Mouse (Mus musculus) kidney, postnatal 0 days (tissue): Measurements from ENCODE around the gene Trap1. TPM values are rescaled to one million over a fixed set of nuclear protein-coding genes. Genes with fewer than 3 reads are reported as not detected.

Source experiments
- ATAC-seq: fragments of 200-750 bp; cut with Nextera tagmentation; replicated peaks from 2 replicates; pipeline ENCODE4 v1.8.0; 2017; ENCODE audit warnings: low read depth, moderate number of reproducible peaks, moderate TSS enrichment, moderate library complexity; ENCODE audit not compliant: low FRiP score
- DNase-seq: peaks from one replicate; pipeline ENCODE4 v3.0.0-alpha.2; 2016; ENCODE audit warnings: low spot score
- H3K27ac ChIP-seq: fragments of 300-500 bp; sonication (generic); 2 replicates; pipeline ENCODE4 v1.5.1; 2014; ENCODE audit warnings: mild to moderate bottlenecking
- H3K27me3 ChIP-seq: fragments of 300-500 bp; sonication (generic); 2 replicates; pipeline ENCODE4 v1.6.1; 2014; ENCODE audit warnings: low read length, mixed read lengths; ENCODE audit not compliant: insufficient read depth
- H3K36me3 ChIP-seq: fragments of 300-500 bp; sonication (generic); 2 replicates; pipeline ENCODE4 v1.6.1; 2014; ENCODE audit warnings: low read length, mixed read lengths; ENCODE audit not compliant: insufficient read depth
- H3K4me1 ChIP-seq: fragments of 300-500 bp; sonication (generic); replicated peaks from 2 replicates; pipeline ENCODE4 v1.6.1; 2014; ENCODE audit warnings: antibody characterized with exemption, low read length, mixed read lengths; ENCODE audit not compliant: insufficient read depth
- H3K4me2 ChIP-seq: fragments of 300-500 bp; sonication (generic); 2 replicates; pipeline ENCODE4 v1.6.1; 2014; ENCODE audit warnings: mild to moderate bottlenecking, low read length, moderate library complexity, mixed read lengths
- H3K4me3 ChIP-seq: fragments of 300-500 bp; sonication (generic); replicated peaks from 2 replicates; pipeline ENCODE4 v1.5.1; 2014; ENCODE audit warnings: low read depth, low read length
- H3K9ac ChIP-seq: fragments of 300-500 bp; sonication (generic); 2 replicates; pipeline ENCODE4 v1.6.1; 2014; ENCODE audit warnings: low read depth, low read length
- H3K9me3 ChIP-seq: fragments of 300-500 bp; sonication (generic); replicated peaks from 2 replicates; pipeline ENCODE4 v1.6.1; 2016; ENCODE audit warnings: low read length, inconsistent platforms, mixed read lengths
- CTCF ChIP-seq: IDR thresholded peaks from 2 replicates; pipeline ENCODE4 v1.5.1; 2016; ENCODE audit warnings: antibody characterized with exemption, low read depth, mild to moderate bottlenecking, moderate library complexity
- whole genome bisulfite sequencing: fragments of 180-500 bp; shearing (Covaris S2); extraction: QIAGEN DNeasy Blood & Tissue Kit; methylation state at CpG from one replicate; pipeline ENCODE4 v1.1.7; 2014; 5-methylcytosine and 5-hydroxymethylcytosine counted together
- polyA plus RNA-seq: library from polyadenylated mRNA; unstranded; fragments of >200 nt; fragmentation: Nextera tagmentation; extraction: Ambion mirVana; gene quantifications from 2 replicates; pipeline ENCODE4 v1.2.1, GENCODE M21; 2015

The Trap1 gene
- polyA plus RNA-seq, 1 experiment from 2014 or later, result 89.9 TPM

DNA sequence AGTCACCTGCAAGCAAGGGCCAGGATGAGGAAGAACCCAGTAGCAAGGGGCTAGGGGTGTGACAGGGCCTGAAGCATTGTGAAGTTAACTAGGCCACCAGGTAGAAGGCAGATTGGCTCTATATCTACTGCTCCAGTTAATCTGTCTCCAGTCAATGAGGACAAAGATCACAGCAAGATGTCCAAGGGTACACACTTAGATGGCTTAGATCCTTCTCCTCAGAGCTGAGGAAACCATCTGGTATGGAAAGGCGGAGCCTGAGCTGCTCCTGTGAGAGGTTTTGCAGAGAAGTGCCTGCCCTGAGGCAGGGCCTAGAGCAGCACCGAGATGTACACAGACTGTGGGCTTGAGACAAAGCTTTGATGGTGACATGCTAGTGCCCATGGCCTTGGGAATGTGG is 33.5 kb downstream of the Trap1 start:
- TF ChIP-seq CTCF, result no peak
- no peak for DNase-seq
- no peak for ATAC-seq
- H3K36me3 ChIP-seq, result peaks cover 49% of the 10 kb centered on the region
- no peak overlapping the region for H3K9ac ChIP-seq
- no peak overlapping the region for H3K4me2 ChIP-seq
- WGBS, result 93% methylated on average over 2 of the region's 2 CpGs
- H3K27me3 ChIP-seq, result no peaks in the 10 kb centered on the region
- H3K27ac ChIP-seq, result no peak overlapping the region
- no peak overlapping the region for H3K4me3 ChIP-seq
- no peaks in the 10 kb centered on the region for H3K4me1 ChIP-seq
- no peaks in the 10 kb centered on the region for H3K9me3 ChIP-seq

DNA sequence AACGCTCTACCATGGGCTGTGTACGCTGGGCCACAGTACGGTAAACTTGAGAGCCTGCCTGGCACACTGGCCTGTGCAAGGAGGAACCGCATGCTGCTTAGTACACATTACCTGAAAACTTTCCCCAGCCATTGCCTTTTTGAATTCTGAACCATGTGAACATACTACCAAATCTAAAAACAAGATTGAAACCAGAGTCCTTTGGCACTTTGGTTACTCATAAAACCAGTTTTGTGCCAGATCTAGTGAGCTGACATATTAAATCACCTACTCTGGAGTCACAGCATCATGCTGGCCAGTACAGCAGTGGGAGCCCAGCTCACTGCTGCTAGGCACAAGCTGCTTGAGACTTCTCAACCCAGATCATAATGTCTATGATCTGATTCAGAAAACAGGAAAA is 36.0 kb downstream of the Trap1 start:
- DNase-seq (no peak), ATAC-seq (no peak)
- Histone ChIP-seq H3K4me2 (no peak overlapping the region), H3K9ac (no peak overlapping the region), H3K4me1 (no peaks in the 10 kb centered on the region), H3K27ac (no peak overlapping the region), H3K36me3 (peaks cover 53% of the 10 kb centered on the region), H3K4me3 (no peak overlapping the region), H3K9me3 (no peaks in the 10 kb centered on the region), H3K27me3 (no peaks in the 10 kb centered on the region)
- WGBS, result 97% methylated on average over 4 of the region's 4 CpGs
- TF ChIP-seq CTCF, result no peak

DNA sequence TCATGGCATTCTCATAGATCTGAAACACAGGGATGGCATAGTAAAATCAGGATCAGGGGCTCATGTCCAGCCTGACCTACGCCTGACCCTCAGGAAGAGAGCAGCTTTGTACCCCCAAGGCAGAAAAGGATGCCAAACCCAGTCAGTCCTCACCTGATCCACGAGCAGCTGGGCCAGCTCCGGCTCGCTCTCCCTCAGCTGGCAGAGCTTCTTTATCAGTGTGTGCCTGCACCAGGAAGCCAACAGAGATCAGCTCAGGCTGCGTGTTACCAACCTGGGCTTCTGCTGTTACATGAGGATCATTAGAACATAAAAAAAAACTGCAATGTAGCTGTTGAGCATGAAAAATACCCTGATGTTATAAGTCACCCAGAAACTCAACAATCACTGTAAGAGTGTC is 37.4 kb downstream of the Trap1 start:
- ATAC-seq (no peak), DNase-seq (no peak)
- 82% methylated on average over 5 of the region's 5 CpGs for WGBS
- H3K27me3 ChIP-seq, result no peaks in the 10 kb centered on the region
- no peak overlapping the region for H3K4me2 ChIP-seq
- H3K4me1 ChIP-seq, result no peaks in the 10 kb centered on the region
- H3K27ac ChIP-seq, result no peak overlapping the region
- TF ChIP-seq CTCF, result no peak
- H3K9ac ChIP-seq, result no peak overlapping the region
- peaks cover 40% of the 10 kb centered on the region for H3K36me3 ChIP-seq
- no peak overlapping the region for H3K4me3 ChIP-seq
- H3K9me3 ChIP-seq, result no peaks in the 10 kb centered on the region

DNA sequence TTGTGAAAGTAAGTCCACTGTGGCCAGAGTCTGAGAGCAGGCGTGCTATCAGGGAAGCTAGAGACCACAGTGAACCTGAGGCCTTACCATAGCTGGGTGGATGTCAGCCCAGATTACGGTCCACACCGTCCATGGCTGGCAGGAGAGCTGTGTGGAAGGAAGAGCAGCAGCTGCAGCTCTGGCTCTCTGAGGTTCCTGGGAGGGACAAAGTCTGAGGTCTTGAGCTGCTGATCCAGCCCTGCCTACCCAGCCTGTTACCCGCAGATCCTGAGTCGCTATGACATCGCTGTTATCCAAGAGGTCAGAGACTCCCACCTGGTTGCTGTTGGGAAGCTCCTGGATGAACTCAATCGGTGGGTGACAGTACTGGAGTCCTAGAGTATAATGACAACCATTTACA is 39.9 kb downstream of the Trap1 start:
- no peak overlapping the region for H3K4me3 ChIP-seq
- H3K9ac ChIP-seq, result no peak overlapping the region
- no peaks in the 10 kb centered on the region for H3K27me3 ChIP-seq
- no peaks in the 10 kb centered on the region for H3K9me3 ChIP-seq
- DNase-seq, result no peak
- WGBS, result 92% methylated on average over 7 of the region's 7 CpGs
- no peak overlapping the region for H3K4me2 ChIP-seq
- H3K36me3 ChIP-seq, result peaks cover 23% of the 10 kb centered on the region
- no peak for TF ChIP-seq CTCF
- no peak for ATAC-seq
- H3K4me1 ChIP-seq, result no peaks in the 10 kb centered on the region
- H3K27ac ChIP-seq, result no peak overlapping the region

DNA sequence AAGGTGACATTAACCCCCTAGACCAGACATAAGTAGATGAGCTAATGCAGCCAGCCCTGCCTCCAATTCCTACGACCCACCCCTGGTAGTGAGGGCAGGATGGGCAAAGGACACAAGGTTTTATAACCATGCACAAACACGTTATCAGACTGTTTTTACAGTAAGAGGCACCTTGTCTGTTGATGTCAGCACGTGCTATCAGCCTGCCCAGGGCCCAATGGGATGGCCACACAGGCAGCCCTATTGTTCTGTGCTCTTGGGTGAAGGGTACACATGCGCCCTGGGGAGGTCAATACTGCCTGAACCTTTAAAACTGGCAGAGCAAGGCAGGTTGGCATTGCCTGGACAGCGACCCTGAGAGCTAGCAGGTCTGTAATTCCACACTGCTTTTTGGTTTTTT is 40.8 kb downstream of the Trap1 start, which contains the start of gene Dnase1:
TSS of gene Dnase1 (plus strand) at position 136 of the 400 bp plus-strand sequence.
- no peaks in the 10 kb centered on the region for H3K9me3 ChIP-seq
- no peak within 1 kb of the TSS for H3K4me3 ChIP-seq
- H3K9ac ChIP-seq, result no peak within 1 kb of the TSS
- no peak within 1 kb of the TSS for H3K4me2 ChIP-seq
- H3K4me1 ChIP-seq, result no peaks in the 10 kb centered on the region
- no peak for TF ChIP-seq CTCF
- peaks cover 23% of the 10 kb centered on the region for H3K36me3 ChIP-seq
- 78% methylated on average over 5 of the region's 5 CpGs for WGBS
- no peak for DNase-seq
- ATAC-seq, result no peak
- H3K27ac ChIP-seq, result no peak within 1 kb of the TSS
- no peaks in the 10 kb centered on the region for H3K27me3 ChIP-seq

DNA sequence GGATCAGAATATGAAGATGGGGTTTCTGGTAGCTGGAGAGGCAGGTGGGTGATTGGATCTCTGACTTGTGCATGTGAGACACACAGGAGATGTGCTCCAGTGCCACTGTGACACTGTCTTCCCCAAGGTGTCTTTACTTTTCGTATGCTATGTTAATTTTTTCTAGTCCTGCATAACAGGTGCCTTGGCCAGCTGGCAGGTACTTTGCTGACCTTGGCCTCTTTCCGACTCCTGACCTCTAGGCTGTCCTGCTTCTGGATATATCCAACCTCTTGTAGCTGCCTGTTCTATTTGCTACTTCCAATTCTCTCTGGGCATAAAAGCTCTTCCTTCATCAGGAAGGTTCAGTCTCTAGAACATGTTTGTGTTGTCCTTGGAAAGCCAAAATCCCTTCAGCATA is 42.1 kb downstream of the Trap1 start:
- 76% methylated on average over 2 of the region's 2 CpGs for whole genome bisulfite sequencing
- Histone ChIP-seq H3K27me3 (no peaks in the 10 kb centered on the region), H3K9me3 (no peaks in the 10 kb centered on the region), H3K36me3 (peaks cover 23% of the 10 kb centered on the region), H3K4me1 (peaks cover under 1% of the 10 kb centered on the region), H3K4me2 (no peak overlapping the region), H3K4me3 (no peak overlapping the region), H3K27ac (no peak overlapping the region), H3K9ac (no peak overlapping the region)
- DNase-seq (no peak), ATAC-seq (no peak)
- TF ChIP-seq CTCF, result no peak

DNA sequence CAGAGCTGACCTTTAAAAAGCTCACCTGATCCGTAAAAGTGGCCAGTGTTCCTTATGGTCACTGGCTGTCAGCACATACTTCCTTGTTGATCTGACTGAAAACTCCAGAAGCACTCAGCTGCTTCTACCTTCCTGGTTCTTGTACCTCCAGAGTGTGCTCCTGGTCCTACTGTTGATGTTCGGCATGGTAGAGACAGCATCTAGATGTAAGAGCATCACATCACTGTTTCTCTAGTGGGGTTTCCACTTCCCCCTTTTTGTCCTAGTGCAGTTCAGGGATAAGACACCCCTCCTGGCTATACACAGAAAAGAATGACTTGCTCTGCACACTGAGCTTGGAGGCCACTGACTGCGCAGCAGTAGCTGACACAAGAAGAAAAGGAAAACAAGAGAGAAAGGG is 43.2 kb downstream of the Trap1 start:
- H3K4me3 ChIP-seq, result no peak overlapping the region
- H3K9ac ChIP-seq, result no peak overlapping the region
- 72% methylated on average over 3 of the region's 3 CpGs for WGBS
- H3K9me3 ChIP-seq, result no peaks in the 10 kb centered on the region
- peaks cover 12% of the 10 kb centered on the region for H3K4me1 ChIP-seq
- H3K36me3 ChIP-seq, result peaks cover 20% of the 10 kb centered on the region
- DNase-seq (no peak), ATAC-seq (no peak)
- TF ChIP-seq CTCF, result no peak
- H3K4me2 ChIP-seq, result no peak overlapping the region
- H3K27ac ChIP-seq, result peak overlapping the region; percentile 51
- no peaks in the 10 kb centered on the region for H3K27me3 ChIP-seq
